Mouse (Mus musculus) inflammation-experienced regulatory T-cells (primary cell): ENCODE measurements around the gene Zfp316. TPM values are rescaled to one million over a fixed set of nuclear protein-coding genes. Genes with fewer than 3 reads are reported as not detected.

Experiments used
- polyA plus RNA-seq, 2 experiments: library from polyadenylated mRNA; unstranded; fragments of 100-300 nt; shearing (Covaris generic); gene quantifications; one replicate each; pipeline ENCODE4 v1.2.1; 2017

Gene Zfp316
- 1 to 10 TPM; 3.1 to 4.5 TPM for polyA plus RNA-seq

DNA sequence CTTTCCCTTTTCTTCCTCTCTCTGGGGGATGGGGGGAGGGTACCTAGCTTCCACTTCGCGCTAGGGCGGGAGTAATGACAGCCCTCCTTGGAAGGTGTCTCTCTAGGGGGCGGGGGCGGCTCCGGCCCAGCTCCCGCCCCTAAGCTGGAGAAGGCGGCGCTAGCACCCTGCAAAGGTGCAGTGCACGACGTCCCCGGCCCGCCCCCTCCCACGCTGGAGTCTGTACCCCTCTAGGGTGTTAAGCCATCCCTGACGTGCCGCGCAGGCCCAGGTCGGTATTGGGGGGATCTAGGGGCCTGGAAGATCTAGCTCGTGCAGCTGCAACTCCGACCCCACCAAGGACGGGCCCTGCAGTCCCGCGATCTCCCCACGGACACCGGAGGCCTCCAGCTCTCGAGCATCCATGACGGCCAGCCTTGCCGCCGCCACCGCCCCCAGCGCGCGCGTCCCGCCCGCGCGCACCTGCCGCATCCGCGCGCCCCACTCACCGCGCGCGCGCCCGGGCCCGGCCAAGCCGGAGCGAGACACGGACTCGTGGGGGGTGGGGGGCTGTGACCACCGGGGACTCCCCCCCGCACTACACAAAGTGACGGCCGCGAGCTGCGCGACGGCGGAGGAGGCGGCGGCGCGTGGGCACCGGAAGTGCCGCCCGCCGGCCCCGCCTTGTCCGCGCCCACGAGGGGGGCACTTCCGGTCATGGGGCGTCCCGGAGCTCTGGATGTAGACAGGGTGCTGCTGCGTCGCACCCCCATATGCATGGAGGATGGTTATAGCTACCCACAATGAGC, at the start of gene Zfp316:
Gene Zfp316, minus strand, starts transcription at position 660 of the 788 bp plus-strand sequence.

DNA sequence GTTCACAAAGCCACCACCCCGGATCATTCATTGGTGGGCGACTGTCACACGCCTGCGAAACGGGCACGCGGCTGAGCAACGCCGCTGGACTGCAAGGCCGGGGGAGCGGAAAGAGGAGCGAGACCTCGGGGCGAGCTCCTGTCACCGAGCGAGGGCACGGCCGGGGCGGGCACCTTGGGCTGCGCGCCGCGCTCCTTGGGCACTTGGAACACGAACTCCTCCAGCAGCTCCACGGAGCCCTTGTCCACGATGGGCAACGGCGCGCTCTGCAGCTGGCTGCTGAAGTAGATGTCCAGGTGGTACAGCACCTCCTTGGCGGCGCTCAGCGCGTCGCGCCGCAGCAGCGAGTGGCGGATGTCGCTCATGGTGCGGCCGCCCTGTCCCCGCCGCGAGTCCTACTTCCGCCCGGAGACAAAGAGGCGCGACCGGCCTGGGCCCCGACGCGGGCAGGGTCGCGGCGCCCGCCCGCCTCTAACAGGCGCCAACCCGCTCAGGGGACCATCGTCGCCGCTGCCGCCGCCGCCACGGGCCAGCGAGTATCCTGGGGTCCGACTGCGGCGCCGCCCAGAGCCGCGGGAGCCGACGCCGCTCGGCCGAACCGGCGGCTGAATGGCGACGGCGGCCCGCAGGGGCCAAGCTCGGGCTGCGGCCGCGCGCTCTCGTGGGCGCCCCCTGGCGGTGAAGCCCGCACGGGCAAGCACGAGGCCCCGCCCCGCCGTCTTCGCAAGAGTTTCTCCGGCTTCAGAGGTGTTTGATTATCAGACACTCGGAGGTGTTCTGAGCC, 45.1 kb upstream of the Zfp316 start, which contains the start of gene E130309D02Rik:
Gene E130309D02Rik, minus strand, starts transcription at position 631 of the 784 bp plus-strand sequence.

DNA sequence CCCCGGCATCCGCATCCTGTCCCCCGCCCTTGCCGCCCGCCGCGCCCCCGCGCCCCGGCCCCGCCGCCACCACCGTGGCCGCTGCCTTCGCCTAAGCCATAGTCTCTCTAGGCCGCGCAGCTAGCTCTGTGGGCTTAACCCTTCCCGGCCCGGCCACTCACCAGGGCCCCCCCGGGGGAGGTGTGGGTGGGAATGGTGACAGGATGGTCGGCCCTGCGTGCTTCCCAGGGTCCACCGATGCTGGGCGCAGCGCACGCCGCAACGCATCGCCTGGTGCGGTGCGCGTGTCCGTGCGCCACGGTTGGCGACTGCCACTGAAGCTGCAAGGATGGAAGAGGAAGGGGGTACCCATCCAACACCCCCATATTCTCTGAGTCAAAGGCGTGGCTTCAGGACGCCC, 23.6 kb upstream of the Zfp316 start, which contains the start of gene Zfp853:
Gene Zfp853, minus strand, starts transcription at position 220 of the 400 bp plus-strand sequence.

DNA sequence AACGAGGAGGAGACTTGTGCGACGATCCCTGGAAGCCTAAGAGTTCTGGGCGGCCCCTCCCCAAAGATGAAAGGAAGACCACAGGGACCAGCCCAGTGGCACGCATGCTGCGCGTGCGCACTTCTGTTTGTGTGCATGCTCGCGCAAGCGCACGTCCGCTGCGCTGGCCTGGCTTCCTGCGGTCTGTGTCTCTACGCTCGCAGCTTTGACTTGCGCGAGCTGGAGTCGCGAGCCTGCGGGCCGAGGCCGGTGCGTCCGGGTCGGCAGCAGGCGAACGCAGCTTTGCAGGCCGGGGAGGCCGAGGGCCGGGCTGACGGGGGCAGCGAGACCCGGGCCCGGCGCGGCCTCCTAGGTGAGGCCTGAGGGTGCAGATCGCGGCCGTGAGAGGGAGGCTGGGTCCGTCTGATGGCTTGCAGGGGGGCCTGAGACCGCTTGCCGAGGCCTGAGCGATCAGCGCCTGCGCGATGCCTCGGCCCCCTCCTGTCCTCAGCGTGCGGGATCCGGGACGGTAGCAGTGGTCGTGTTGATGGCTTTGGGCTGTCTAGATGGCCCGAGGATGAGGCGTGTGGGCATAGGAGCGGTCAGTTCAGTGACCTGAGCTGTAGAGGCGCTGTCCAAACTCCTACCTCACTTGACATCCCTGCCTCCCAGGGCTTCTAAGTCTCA, 34.7 kb downstream of the Zfp316 start, which contains the start of gene Zfp12:
Gene Zfp12, plus strand, starts transcription at position 136 of the 666 bp plus-strand sequence.

DNA sequence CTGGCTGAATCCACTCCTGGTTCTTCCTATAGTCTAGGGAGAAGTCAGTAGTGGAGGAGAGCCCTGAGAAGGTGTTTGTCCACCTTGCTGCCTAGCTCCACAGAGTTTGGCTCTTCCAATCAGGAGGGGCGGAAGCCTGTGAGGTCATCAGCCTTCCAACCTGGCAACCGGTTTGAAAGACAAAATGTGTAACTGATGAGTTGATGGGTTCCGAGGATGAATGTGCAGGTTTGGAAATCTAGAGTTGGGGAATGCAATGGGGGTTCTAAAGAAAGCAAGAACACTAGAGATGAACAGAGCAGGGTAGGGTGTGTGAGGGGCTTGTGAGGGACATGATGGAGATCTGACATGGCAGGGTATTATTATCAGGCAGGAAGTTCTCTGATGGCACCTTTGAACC, 43.0 kb downstream of the Zfp316 start, which contains the start of gene Spdye4a:
Gene Spdye4a, minus strand, starts transcription at position 101 of the 400 bp plus-strand sequence.

Other genes with a start within 250 kb of the Zfp316 start
- gene Rnf216, start 157.0 kb downstream of the Zfp316 start, polyA plus RNA-seq, result 10 to 100 TPM; 37.3 to 58.6 TPM
- under 1 TPM; 0.28 to 0.81 TPM for gene Olfr718-ps1, start 122.4 kb downstream of the Zfp316 start, polyA plus RNA-seq
- gene Rbak, start 89.2 kb downstream of the Zfp316 start, polyA plus RNA-seq, result 10 to 100 TPM; 15.8 to 16.5 TPM
- 1 to 10 TPM in 1 of 2 experiments, under 1 TPM in 1; 0.18 to 1.6 TPM for gene Spdye4b, start 89.0 kb downstream of the Zfp316 start, polyA plus RNA-seq
- gene Spdye4a, start 43.1 kb downstream of the Zfp316 start, polyA plus RNA-seq, result under 1 TPM; 0.17 to 0.21 TPM
- 10 to 100 TPM; 20.9 to 27.8 TPM for gene Zfp12, start 34.9 kb downstream of the Zfp316 start, polyA plus RNA-seq
- gene Zfp853, start 23.6 kb upstream of the Zfp316 start, polyA plus RNA-seq, result not detected
- gene E130309D02Rik, start 45.3 kb upstream of the Zfp316 start, polyA plus RNA-seq, result 10 to 100 TPM; 38.4 to 61.0 TPM
- 10 to 100 TPM; 87.8 to 96.0 TPM for gene Zdhhc4, start 59.2 kb upstream of the Zfp316 start, polyA plus RNA-seq
- 1 to 10 TPM in 1 of 2 experiments, not detected in 1; 1.1 TPM for gene Grid2ip, start 87.3 kb upstream of the Zfp316 start, polyA plus RNA-seq
- gene Kdelr2, start 133.8 kb upstream of the Zfp316 start, polyA plus RNA-seq, result 10 to 100 TPM; 30.9 to 34.1 TPM
- gene Daglb, start 194.6 kb upstream of the Zfp316 start, polyA plus RNA-seq, result 10 to 100 TPM; 13.2 to 18.0 TPM